Mouse (Mus musculus) midbrain, postnatal 0 days (tissue): Measurements from ENCODE around the gene Gpr157. TPM values are rescaled to one million over a fixed set of nuclear protein-coding genes. Genes with fewer than 3 reads are reported as not detected.

Source experiments
- ATAC-seq: fragments of 200-750 bp; cut with Nextera tagmentation; 2 replicates; pipeline ENCODE4 v1.8.0; 2017; ENCODE audit warnings: moderate number of reproducible peaks, mild to moderate bottlenecking, moderate TSS enrichment, moderate library complexity; ENCODE audit not compliant: low FRiP score
- DNase-seq: peaks from one replicate; pipeline ENCODE4 v3.0.0-alpha.2; 2015; ENCODE audit warnings: low spot score
- H3K27ac ChIP-seq: fragments of 300-500 bp; sonication (generic); 2 replicates; pipeline ENCODE4 v1.5.1; 2014; ENCODE audit warnings: low read depth, mild to moderate bottlenecking, low read length, mixed read lengths
- H3K27me3 ChIP-seq: fragments of 300-500 bp; sonication (generic); 2 replicates; pipeline ENCODE4 v1.6.1; 2014; ENCODE audit warnings: low read length, control low read depth, mixed read lengths; ENCODE audit not compliant: insufficient read depth
- H3K36me3 ChIP-seq: fragments of 300-500 bp; sonication (generic); 2 replicates; pipeline ENCODE4 v1.6.1; 2014; ENCODE audit warnings: low read length, control low read depth, mixed read lengths; ENCODE audit not compliant: insufficient read depth
- H3K4me1 ChIP-seq: fragments of 300-500 bp; sonication (generic); 2 replicates; pipeline ENCODE4 v1.6.1; 2014; ENCODE audit warnings: mild to moderate bottlenecking, control low read depth, antibody characterized with exemption, low read length, mixed read lengths; ENCODE audit not compliant: insufficient read depth
- H3K4me2 ChIP-seq: fragments of 300-500 bp; sonication (generic); 2 replicates; pipeline ENCODE4 v1.6.1; 2014; ENCODE audit warnings: low read depth, mild to moderate bottlenecking, low read length, mixed read lengths; ENCODE audit not compliant: poor library complexity, severe bottlenecking
- H3K4me3 ChIP-seq: fragments of 300-500 bp; sonication (generic); 2 replicates; pipeline ENCODE4 v1.5.1; 2014; ENCODE audit warnings: low read depth, mild to moderate bottlenecking, low read length, moderate library complexity
- H3K9ac ChIP-seq: fragments of 300-500 bp; sonication (generic); replicated peaks from 2 replicates; pipeline ENCODE4 v1.6.1; 2014; ENCODE audit warnings: mild to moderate bottlenecking, low read length, moderate library complexity, mixed read lengths; ENCODE audit not compliant: poor library complexity, severe bottlenecking
- H3K9me3 ChIP-seq: fragments of 300-500 bp; sonication (generic); 2 replicates; pipeline ENCODE4 v1.6.1; 2016; ENCODE audit warnings: low read length, control low read depth
- CTCF ChIP-seq: IDR thresholded peaks from 2 replicates; pipeline ENCODE4 v1.5.1; 2016; ENCODE audit warnings: antibody characterized with exemption, mild to moderate bottlenecking
- WGBS: fragments of 180-500 bp; shearing (Covaris S2); extraction: QIAGEN DNeasy Blood & Tissue Kit; methylation state at CpG from one replicate; pipeline ENCODE4 v1.1.7; 2014; 5-methylcytosine and 5-hydroxymethylcytosine counted together
- polyA plus RNA-seq: library from polyadenylated mRNA; unstranded; fragments of >200 nt; fragmentation: Nextera tagmentation; extraction: Ambion mirVana; gene quantifications from 2 replicates; pipeline ENCODE4 v1.2.1, GENCODE M21; 2015
- total RNA-seq: library from RNA; depleted of rRNA; stranded (reverse); fragments of >200 nt; gene quantifications from 2 replicates; pipeline ENCODE4 v1.2.3, GENCODE M21; 2014

The Gpr157 gene
- total and polyA plus RNA-seq, 2 experiments from 2014 or later, result 0.47 to 4.4 TPM

- Histone ChIP-seq H3K27me3 (peaks cover 21% of the 10 kb centered on the region), H3K4me2 (no peak overlapping the region), H3K9me3 (no peaks in the 10 kb centered on the region), H3K4me3 (no peak overlapping the region), H3K27ac (no peak overlapping the region), H3K9ac (no peak overlapping the region), H3K36me3 (no peaks in the 10 kb centered on the region), H3K4me1 (peaks cover 14% of the 10 kb centered on the region)
- WGBS, result 89% methylated on average over 3 of the region's 3 CpGs
- ATAC-seq (no peak), DNase-seq (no peak)
- TF ChIP-seq CTCF, result no peak
Measured at GRCm38 (mm10) chr4:150052380-150052779, 34.8 kb upstream of the Gpr157 start.

- Histone ChIP-seq H3K4me1 (no peaks in the 10 kb centered on the region), H3K9me3 (no peaks in the 10 kb centered on the region), H3K9ac (no peak overlapping the region), H3K4me2 (no peak overlapping the region), H3K4me3 (no peak overlapping the region), H3K27ac (no peak overlapping the region), H3K36me3 (no peaks in the 10 kb centered on the region), H3K27me3 (no peaks in the 10 kb centered on the region)
- no peak for TF ChIP-seq CTCF
- ATAC-seq, result no peak
- no peak for DNase-seq
- 90% methylated on average over 7 of the region's 7 CpGs for WGBS
Measured at GRCm38 (mm10) chr4:150056171-150056570, 31.0 kb upstream of the Gpr157 start.

GRCm38 (mm10) chr4:150057722-150058121, 29.4 kb upstream of the Gpr157 start:
- Histone ChIP-seq H3K27ac (no peak overlapping the region), H3K36me3 (no peaks in the 10 kb centered on the region), H3K4me1 (no peaks in the 10 kb centered on the region), H3K27me3 (no peaks in the 10 kb centered on the region), H3K4me3 (no peak overlapping the region), H3K9ac (no peak overlapping the region), H3K9me3 (no peaks in the 10 kb centered on the region), H3K4me2 (no peak overlapping the region)
- whole genome bisulfite sequencing, result 88% methylated on average over 12 of the region's 12 CpGs
- TF ChIP-seq CTCF, result no peak
- ATAC-seq, result no peak
- DNase-seq, result no peak

- no peak overlapping the region for H3K27ac ChIP-seq
- H3K36me3 ChIP-seq, result no peaks in the 10 kb centered on the region
- no peaks in the 10 kb centered on the region for H3K4me1 ChIP-seq
- DNase-seq (no peak), ATAC-seq (no peak)
- no peak overlapping the region for H3K4me2 ChIP-seq
- no peaks in the 10 kb centered on the region for H3K9me3 ChIP-seq
- no peak overlapping the region for H3K9ac ChIP-seq
- no peaks in the 10 kb centered on the region for H3K27me3 ChIP-seq
- no peak overlapping the region for H3K4me3 ChIP-seq
- WGBS, result 51% methylated on average over 9 of the region's 9 CpGs
- no peak for TF ChIP-seq CTCF
Measured at GRCm38 (mm10) chr4:150059841-150060468, 27.2 kb upstream of the Gpr157 start.

GRCm38 (mm10) chr4:150060469-150061170, 26.5 kb upstream of the Gpr157 start:
- 78% methylated on average over 23 of the region's 23 CpGs for WGBS
- no peaks in the 10 kb centered on the region for H3K4me1 ChIP-seq
- H3K4me3 ChIP-seq, result no peak overlapping the region
- DNase-seq (no peak), ATAC-seq (no peak)
- H3K9ac ChIP-seq, result no peak overlapping the region
- no peaks in the 10 kb centered on the region for H3K27me3 ChIP-seq
- no peaks in the 10 kb centered on the region for H3K9me3 ChIP-seq
- no peaks in the 10 kb centered on the region for H3K36me3 ChIP-seq
- no peak overlapping the region for H3K4me2 ChIP-seq
- no peak for TF ChIP-seq CTCF
- no peak overlapping the region for H3K27ac ChIP-seq

- ATAC-seq (no peak), DNase-seq (no peak)
- no peak overlapping the region for H3K9ac ChIP-seq
- H3K4me3 ChIP-seq, result no peak overlapping the region
- no peak for TF ChIP-seq CTCF
- H3K36me3 ChIP-seq, result no peaks in the 10 kb centered on the region
- no peaks in the 10 kb centered on the region for H3K4me1 ChIP-seq
- WGBS, result 78% methylated on average over 16 of the region's 16 CpGs
- H3K9me3 ChIP-seq, result no peaks in the 10 kb centered on the region
- H3K27me3 ChIP-seq, result no peaks in the 10 kb centered on the region
- no peak overlapping the region for H3K27ac ChIP-seq
- no peak overlapping the region for H3K4me2 ChIP-seq
Measured at GRCm38 (mm10) chr4:150061432-150062225, 25.5 kb upstream of the Gpr157 start.
